Mouse (Mus musculus): Measurements from ENCODE around the gene Zfp646.

Zfp646 gene

GRCm38 (mm10) chr7:127919290-127919689 lies 43.3 kb downstream of the Zfp646 start:
- DNase-seq (ENCODE audit: low spot score in 2 of 2) = no peak

- DNase-seq (ENCODE audit: low spot score in 2 of 2) = no peak
Measured at GRCm38 (mm10) chr7:127921516-127921915, 45.5 kb downstream of the Zfp646 start.

GRCm38 (mm10) chr7:127922451-127923275 lies 46.6 kb downstream of the Zfp646 start:
- no peak for DNase-seq (ENCODE audit: low spot score in 2 of 2)

- no peak for DNase-seq (ENCODE audit: low spot score in 2 of 2)
Measured at GRCm38 (mm10) chr7:127923714-127924113, 47.7 kb downstream of the Zfp646 start.

GRCm38 (mm10) chr7:127925252-127925651 lies 49.2 kb downstream of the Zfp646 start:
- DNase-seq (ENCODE audit: low spot score in 2 of 2) = no peak

GRCm38 (mm10) chr7:127926066-127926465 lies 50.0 kb downstream of the Zfp646 start:
- DNase-seq (ENCODE audit: low spot score in 2 of 2) = no peak

GRCm38 (mm10) chr7:127926846-127927245 lies 50.8 kb downstream of the Zfp646 start:
- DNase-seq (ENCODE audit: low spot score in 2 of 2) = no peak

GRCm38 (mm10) chr7:127927726-127928125 lies 51.7 kb downstream of the Zfp646 start:
- DNase-seq (ENCODE audit: low spot score in 2 of 2) = no peak

GRCm38 (mm10) chr7:127928596-127928995 lies 52.6 kb downstream of the Zfp646 start:
- DNase-seq (ENCODE audit: low spot score in 2 of 2) = no peak

GRCm38 (mm10) chr7:127929923-127930322 lies 53.9 kb downstream of the Zfp646 start, which contains the start of gene Prss8:
TSS of gene Prss8 (minus strand) at chr7:127930104.
- no peak for DNase-seq (ENCODE audit: low spot score in 2 of 2)

- DNase-seq (ENCODE audit: low spot score in 2 of 2) = no peak
Measured at GRCm38 (mm10) chr7:127930636-127931035, 54.6 kb downstream of the Zfp646 start.

- DNase-seq (ENCODE audit: low spot score in 2 of 2) = no peak
Measured at GRCm38 (mm10) chr7:127931351-127932135, 55.5 kb downstream of the Zfp646 start.

GRCm38 (mm10) chr7:127932273-127933031 lies 56.4 kb downstream of the Zfp646 start:
- no peak for DNase-seq (ENCODE audit: low spot score in 2 of 2)

GRCm38 (mm10) chr7:127934075-127934474 lies 58.1 kb downstream of the Zfp646 start:
- DNase-seq (ENCODE audit: low spot score in 2 of 2) = no peak

- peak; percentile 96 to 97 for DNase-seq (ENCODE audit: low spot score in 2 of 2)
Measured at GRCm38 (mm10) chr7:127935028-127935722, 59.2 kb downstream of the Zfp646 start.

Data from heart, adult 9 months (tissue).